Mouse (Mus musculus) erythroid progenitor cell, adult 5-6 weeks (primary cell): ENCODE measurements around the gene Hspa12b. TPM values are rescaled to one million over a fixed set of nuclear protein-coding genes. Genes with fewer than 3 reads are reported as not detected.

Experiments used
- ATAC-seq: replicated peaks from 2 replicates; pipeline ENCODE4 v1.8.0; 2016; ENCODE audit warnings: moderate number of reproducible peaks, mild to moderate bottlenecking, moderate TSS enrichment, inconsistent platforms; ENCODE audit not compliant: poor library complexity, low FRiP score, severe bottlenecking
- total RNA-seq, 2 experiments: library from RNA; stranded (forward) in 1 of 2; stranded (reverse) in 1 of 2; fragments of 150-400 nt in 1 of 2; fragments of 186-747, 209-891 nt in 1 of 2; gene quantifications; 2 replicates each; pipeline versions ENCODE4 v1.2.3 to v1.2.4; 2015 to 2017; ENCODE audit warnings: low replicate concordance in 2 of 2

Gene Hspa12b
- total RNA-seq, 2 experiments from 2014 or later, result not detected

GRCm38 (mm10) chr2:131128211-131128610 lies 1.1 kb downstream of the Hspa12b start:
- no peak for ATAC-seq

DNA sequence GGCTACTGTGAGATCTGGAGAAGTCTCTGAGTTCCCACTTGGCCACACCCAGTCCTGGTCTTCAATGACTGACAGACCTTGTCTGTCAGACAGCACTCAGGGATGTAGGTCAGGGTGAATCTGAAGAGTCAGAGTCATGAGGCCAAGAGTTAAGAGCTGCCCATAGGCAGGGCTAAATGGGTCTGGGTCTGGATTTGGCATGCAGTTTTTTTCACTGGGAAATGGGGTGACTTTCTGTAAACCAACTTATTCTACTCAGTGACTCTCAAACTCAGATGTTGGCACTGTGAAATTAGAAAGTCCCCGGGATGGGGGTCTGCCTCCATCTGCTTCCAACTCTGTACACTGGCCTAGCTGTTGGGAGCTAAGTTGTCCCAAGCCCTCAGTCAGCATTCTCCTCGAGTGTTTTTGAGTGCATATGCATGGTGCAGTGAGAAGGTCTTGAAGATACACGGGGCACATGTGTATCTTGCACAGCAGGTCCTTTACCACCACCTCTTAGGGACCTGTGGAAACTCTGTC lies 1.6 kb downstream of the Hspa12b start:
- no peak for ATAC-seq

DNA sequence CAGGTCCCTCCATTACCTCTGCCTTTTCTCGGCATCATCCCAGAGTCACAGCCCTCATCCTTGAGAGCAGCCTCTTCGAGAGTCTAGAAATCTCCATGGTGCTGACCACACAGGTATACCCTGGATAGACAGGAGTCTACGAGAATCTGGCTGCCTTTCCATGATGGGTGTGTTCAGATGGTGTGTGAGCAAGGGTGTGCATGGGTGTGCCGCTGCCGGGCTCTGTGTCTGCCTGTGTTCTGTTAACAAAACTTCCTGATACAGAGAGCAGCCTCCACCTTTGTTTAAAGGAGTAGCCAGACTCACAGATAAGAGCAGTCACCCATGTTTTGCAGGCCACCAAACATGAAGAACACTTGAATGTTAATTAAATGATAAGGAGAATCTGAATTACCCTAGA lies 2.8 kb downstream of the Hspa12b start:
- peak; percentile 80 for ATAC-seq

DNA sequence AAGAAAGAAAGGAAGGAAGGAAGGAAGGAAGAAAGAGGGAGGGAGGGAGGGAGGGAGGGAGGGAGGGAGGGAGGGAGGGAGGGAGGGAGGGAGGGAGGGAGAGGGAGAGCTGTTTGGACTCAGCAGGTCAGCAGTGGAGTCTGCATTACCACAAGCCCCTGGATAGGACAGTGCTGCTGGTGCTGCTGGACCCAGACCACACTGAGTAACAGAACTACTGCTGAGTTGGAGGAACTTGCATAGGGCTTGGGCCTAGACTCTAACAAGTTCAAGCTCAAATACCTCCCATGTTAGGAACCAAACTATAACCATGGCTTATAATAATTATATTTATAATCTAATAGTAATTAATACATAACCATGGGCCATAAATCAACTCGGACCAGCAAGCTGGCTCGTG lies 3.8 kb downstream of the Hspa12b start:
- ATAC-seq, result no peak

DNA sequence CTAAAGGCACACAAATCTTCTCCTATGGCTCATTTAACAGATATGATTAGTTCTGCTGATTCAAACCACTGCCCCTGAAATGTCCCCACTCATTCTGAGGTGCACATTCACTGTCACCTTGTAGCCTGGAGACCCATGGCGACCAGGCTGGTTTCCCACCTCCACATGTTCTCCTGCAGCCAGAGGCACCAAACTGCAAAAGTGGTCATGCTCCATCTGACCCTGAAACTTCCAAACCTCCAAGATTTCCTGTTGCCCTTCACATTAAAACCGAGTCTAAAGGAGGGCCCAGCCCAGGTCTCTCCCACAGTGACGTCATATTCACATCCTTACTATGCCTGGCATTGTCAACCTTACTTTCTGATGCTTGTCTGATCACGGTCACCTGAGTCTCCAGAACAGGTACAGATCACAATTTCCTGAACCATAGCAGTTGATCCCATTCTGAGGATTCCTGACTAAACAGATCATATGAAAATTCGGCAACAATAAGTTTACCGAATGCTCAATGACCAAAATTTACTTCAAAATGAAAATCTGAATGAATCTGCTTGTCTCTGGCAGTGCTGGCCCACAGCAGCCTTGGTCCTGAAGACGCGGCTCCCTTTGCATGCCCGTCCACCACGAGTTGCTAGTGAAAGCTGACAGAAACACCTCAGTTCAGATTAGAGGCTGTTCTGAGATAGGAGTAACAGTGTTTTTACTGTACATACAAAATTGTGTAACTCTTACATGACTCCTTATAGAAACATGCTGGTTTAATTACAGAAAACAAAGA lies 5.2 kb downstream of the Hspa12b start:
- no peak for ATAC-seq

GRCm38 (mm10) chr2:131132930-131133547 lies 6.0 kb downstream of the Hspa12b start, which contains the start of gene Gm11037:
Gm11037 (plus strand) TSS chr2:131133497.
- ATAC-seq, result no peak

GRCm38 (mm10) chr2:131134381-131134780 lies 7.3 kb downstream of the Hspa12b start:
- ATAC-seq, result no peak

DNA sequence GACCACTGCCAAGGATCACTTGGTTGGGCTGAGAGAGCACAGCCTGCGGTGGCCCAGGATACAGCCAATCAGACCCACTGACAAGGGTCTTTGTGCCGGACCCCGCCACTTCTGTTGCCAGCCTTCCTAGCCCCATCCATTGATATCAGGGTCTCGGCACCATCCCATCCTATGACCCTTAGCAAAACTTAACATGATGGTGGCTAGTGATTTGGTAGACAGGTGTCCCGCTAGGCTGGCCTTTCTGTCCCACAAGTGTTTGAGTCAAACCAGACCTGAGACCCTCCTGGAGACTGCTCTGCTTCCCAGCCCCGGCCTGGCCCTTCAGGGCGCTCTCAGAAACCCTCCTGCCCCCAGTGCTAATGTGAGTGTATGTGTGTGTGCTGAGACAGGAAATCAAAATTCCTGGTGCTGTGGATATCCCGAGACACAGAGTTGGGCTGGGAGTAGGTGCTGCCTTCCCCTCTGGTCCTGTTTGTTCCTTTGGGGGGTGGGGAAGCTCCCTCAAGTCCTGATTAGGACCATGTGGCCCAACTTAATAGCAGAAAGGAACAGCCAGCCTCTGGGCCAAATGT lies 7.8 kb downstream of the Hspa12b start:
- ATAC-seq, result no peak; the same call in none of the 2 replicates

DNA sequence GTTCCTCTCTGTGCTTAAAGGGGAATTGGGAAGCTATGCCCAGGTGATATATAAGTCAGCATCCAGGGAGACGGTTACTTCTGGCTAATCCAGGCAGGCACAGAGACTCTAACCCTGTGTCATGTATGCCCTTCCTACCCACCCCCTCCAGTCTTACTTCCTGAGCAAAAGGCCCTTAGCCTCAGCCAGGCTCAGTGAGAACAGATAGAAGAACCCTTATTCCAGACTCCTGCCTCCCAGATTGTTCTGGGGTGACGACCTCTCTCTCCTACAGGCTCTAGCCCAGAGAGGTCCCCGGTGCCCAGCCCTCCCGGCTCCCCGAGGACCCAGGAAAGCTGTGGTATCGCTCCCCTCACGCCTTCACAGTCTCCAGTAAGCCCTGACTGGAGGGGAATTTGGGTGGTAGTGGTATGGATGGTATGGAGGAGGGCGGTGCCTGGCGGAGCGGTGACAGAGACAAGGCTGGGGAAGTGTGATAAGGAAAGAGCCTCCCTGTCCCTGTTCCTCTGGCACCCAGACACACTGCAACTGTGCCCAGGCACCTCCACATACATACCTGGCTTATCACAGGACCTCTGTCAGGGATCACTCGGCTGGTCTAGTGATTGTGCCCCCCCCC lies 8.6 kb downstream of the Hspa12b start:
- ATAC-seq, result peak; percentile 93

- ATAC-seq, result no peak
Measured at GRCm38 (mm10) chr2:131138296-131138695, 11.2 kb downstream of the Hspa12b start.

- no peak for ATAC-seq
Measured at GRCm38 (mm10) chr2:131138760-131139159, 11.7 kb downstream of the Hspa12b start.

GRCm38 (mm10) chr2:131139287-131139686 lies 12.2 kb downstream of the Hspa12b start:
- no peak for ATAC-seq

DNA sequence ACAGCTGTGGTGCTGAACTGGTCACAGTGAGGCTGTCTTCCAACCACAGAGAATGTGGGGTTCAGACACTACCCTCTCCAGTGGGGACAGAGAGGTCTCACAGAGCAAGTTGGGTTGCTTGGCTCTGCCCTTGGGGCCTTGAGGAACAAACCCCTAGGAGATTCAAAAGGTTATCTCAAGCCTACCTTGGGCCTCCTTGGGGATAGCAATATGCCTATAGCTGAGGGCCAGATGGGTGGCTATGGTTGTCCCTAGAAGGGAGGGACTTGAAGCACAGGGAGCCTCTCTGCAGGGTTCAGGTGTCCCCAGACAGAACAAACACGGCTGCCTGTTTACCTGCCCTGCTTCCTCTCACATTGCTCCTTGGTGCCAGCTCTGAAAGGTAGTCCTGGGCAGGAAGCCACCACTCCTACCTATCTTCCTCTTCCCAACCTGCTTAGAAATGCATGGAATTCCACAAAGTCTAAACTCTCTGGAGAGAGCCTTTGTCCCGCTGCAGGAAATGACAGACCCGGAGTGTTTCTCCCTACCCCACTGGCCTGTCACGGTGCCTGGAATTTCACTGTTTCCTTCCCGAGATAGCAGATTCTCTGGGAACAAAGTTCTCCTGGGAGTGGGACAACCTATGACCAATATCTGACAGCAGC lies 12.9 kb downstream of the Hspa12b start:
- ATAC-seq, result no peak

- ATAC-seq, result no peak
Measured at GRCm38 (mm10) chr2:131140533-131140905, 13.4 kb downstream of the Hspa12b start.

DNA sequence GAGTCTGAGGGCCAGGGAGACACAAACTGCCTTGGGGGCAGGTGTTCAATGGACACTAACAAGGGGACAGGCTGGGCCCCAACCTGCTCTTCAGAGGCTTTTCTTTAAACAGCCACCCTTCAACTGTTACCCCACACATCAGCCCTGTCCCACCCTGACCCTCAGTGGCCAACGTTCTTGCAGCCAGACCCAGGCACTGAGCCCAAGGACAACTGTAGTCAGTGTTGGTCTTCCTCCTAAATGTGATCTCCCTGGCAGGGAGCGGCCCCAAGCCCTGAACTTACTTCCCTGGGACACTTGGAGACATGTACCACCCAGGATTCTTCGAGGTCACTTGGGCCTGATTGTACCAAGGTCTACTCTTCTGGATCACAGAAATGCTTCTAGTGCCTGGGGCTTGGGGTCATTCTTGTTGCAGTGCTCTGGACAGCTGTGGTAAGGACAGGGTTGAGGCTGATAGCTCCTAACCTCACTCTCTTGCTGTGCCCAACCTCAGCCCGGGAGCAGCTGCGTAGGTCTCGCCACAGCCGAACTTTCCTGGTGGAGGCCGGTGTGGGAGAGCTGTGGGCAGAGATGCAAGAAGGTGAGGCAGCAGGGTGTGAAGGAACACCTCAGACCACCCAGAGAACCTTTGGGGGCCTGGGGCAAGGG lies 14.4 kb downstream of the Hspa12b start:
- no peak for ATAC-seq

- peak; percentile 90 for ATAC-seq
Measured at GRCm38 (mm10) chr2:131142592-131142991, 15.5 kb downstream of the Hspa12b start.

GRCm38 (mm10) chr2:131143007-131143780 lies 16.1 kb downstream of the Hspa12b start:
- ATAC-seq, result peak; percentile 8

GRCm38 (mm10) chr2:131145121-131145520 lies 18.0 kb downstream of the Hspa12b start:
- no peak for ATAC-seq

DNA sequence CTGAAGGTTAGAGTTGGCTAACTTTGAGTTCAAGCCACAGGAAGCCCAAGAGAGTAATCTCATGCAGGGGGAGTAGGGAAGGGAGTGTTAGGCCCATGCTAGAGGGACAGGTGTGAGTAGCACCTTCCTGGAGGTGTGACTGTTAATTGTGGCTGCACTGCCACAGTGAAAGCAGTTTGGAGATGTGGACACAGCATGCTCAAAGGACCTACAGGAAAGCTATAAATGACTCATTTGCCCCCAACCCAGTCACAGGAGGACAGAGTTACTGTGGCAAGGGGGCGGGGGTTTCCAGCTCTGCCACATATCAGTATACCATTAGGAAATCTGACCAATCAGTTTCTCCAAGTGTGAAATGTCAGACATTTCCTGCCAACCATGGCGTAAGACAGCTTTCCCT lies 18.5 kb downstream of the Hspa12b start:
- ATAC-seq, result no peak
